Comparison of ENCODE assay signal across 22 mouse cellular contexts in genomic region chr9:15503307-15503706, GRCm38 (mm10). TPM values are rescaled to one million over a fixed set of nuclear protein-coding genes. Genes with fewer than 3 reads are reported as not detected.
DNase-seq lines count a peak whose midpoint lies in the region; ATAC-seq and TF ChIP-seq lines count a peak whose summit lies in the region.
"Had no signal": no experiment of that assay in that cellular context is flagged by ENCODE, and none has a peak within 500 bp of the region (broad histone marks: within the 10 kb centered on the region; RNA-seq: fewer than 3 reads in every experiment).

No protein-coding gene starts in this region.

- no peak for ATAC-seq in kidney, embryonic 15.5 days (replicated peaks; ENCODE audit: low FRiP score)
- no peak for ATAC-seq in megakaryocyte, adult 5-6 weeks (ENCODE audit: poor library complexity, severe bottlenecking)
- ATAC-seq: liver, postnatal 0 days had no signal

- DNase-seq in gastrocnemius, adult 2 months: no peak
- DNase-seq in gastrocnemius, postnatal 25 days: no peak
- DNase-seq in kidney, adult 11 months: no peak
- no peak for DNase-seq in limb, embryonic 10.5 days (ENCODE audit: low spot score)
- DNase-seq: B cell, adult 2 months; cerebellum, adult 2 months; cerebellum, postnatal 25 days; layer of hippocampus, adult 9-11 months; liver, postnatal 0 days; lung, postnatal 10 days; thymus, adult 18-20 months; thymus, postnatal 4 days had no signal

- H3K4me1 ChIP-seq in kidney, embryonic 15.5 days: peaks cover 73% of the 10 kb centered on the region
- H3K4me1 ChIP-seq in megakaryocyte, embryonic 14.5 days: peaks cover 41% of the 10 kb centered on the region
- H3K4me1 ChIP-seq in limb, embryonic 10.5 days: peaks cover 71% of the 10 kb centered on the region

- H3K27ac ChIP-seq in gastrocnemius, adult 2 months: peak overlapping the region; percentile 70
- peak overlapping the region; percentile 49 for H3K27ac ChIP-seq in kidney, embryonic 15.5 days
- H3K27ac ChIP-seq in limb, embryonic 10.5 days: 0 out of 2 replicates have a peak overlapping the region, but pooled peaks have one; percentile 12
- H3K27ac ChIP-seq: embryonic facial prominence, embryonic 13.5 days; forebrain, embryonic 12.5 days; heart, embryonic 15.5 days; hindbrain, embryonic 15.5 days; midbrain, embryonic 13.5 days had no signal

- intact Hi-C loops in gastrocnemius, adult 2 months (cut with DNase I): no loop called here

- no peak overlapping the region for H3K4me2 ChIP-seq in kidney, embryonic 15.5 days
- H3K4me2 ChIP-seq: embryonic facial prominence, embryonic 13.5 days; forebrain, embryonic 12.5 days; heart, embryonic 15.5 days; hindbrain, embryonic 15.5 days; midbrain, embryonic 13.5 days had no signal

- no peaks in the 10 kb centered on the region for H3K27me3 ChIP-seq in kidney, embryonic 15.5 days
- peaks cover 2% of the 10 kb centered on the region for H3K27me3 ChIP-seq in megakaryocyte, embryonic 14.5 days (replicated peaks)
- H3K27me3 ChIP-seq in limb, embryonic 10.5 days (ENCODE audit: low read depth, poor library complexity, severe bottlenecking): no peaks in the 10 kb centered on the region
- H3K27me3 ChIP-seq: embryonic facial prominence, embryonic 13.5 days; forebrain, embryonic 12.5 days; heart, embryonic 15.5 days; hindbrain, embryonic 15.5 days; midbrain, embryonic 13.5 days had no signal

- no peak overlapping the region for H3K4me3 ChIP-seq in gastrocnemius, adult 2 months
- no peak overlapping the region for H3K4me3 ChIP-seq in kidney, embryonic 15.5 days (replicated peaks)
- peak overlapping the region; percentile 14 for H3K4me3 ChIP-seq in megakaryocyte, embryonic 14.5 days (replicated peaks)
- H3K4me3 ChIP-seq in limb, embryonic 10.5 days: no peak overlapping the region
- H3K4me3 ChIP-seq: embryonic facial prominence, embryonic 13.5 days; erythroblast, embryonic 14.5 days; forebrain, embryonic 12.5 days; heart, embryonic 15.5 days; hindbrain, embryonic 15.5 days; midbrain, embryonic 13.5 days had no signal

- whole genome bisulfite sequencing in kidney, embryonic 15.5 days: 53% methylated on average over 10 of the region's 10 CpGs
- WGBS in limb, embryonic 10.5 days: 73% methylated on average over 10 of the region's 10 CpGs

- H3K9me3 ChIP-seq in kidney, embryonic 15.5 days (replicated peaks): no peaks in the 10 kb centered on the region
- no peaks in the 10 kb centered on the region for H3K9me3 ChIP-seq in megakaryocyte, embryonic 14.5 days
- H3K9me3 ChIP-seq in limb, embryonic 10.5 days (replicated peaks): no peaks in the 10 kb centered on the region
- H3K9me3 ChIP-seq: embryonic facial prominence, embryonic 13.5 days; forebrain, embryonic 12.5 days; heart, embryonic 15.5 days; hindbrain, embryonic 15.5 days; midbrain, embryonic 13.5 days had no signal

- H3K36me3 ChIP-seq in kidney, embryonic 15.5 days: no peaks in the 10 kb centered on the region
- H3K36me3 ChIP-seq in megakaryocyte, embryonic 14.5 days (replicated peaks; ENCODE audit: low read length): peaks cover 4% of the 10 kb centered on the region
- peaks cover 6% of the 10 kb centered on the region for H3K36me3 ChIP-seq in limb, embryonic 10.5 days
- H3K36me3 ChIP-seq: forebrain, embryonic 12.5 days; heart, embryonic 15.5 days; hindbrain, embryonic 15.5 days; midbrain, embryonic 13.5 days had no signal

- H3K9ac ChIP-seq in kidney, embryonic 15.5 days: no peak overlapping the region
- H3K9ac ChIP-seq: forebrain, embryonic 12.5 days; heart, embryonic 15.5 days; hindbrain, embryonic 15.5 days; liver, postnatal 0 days; midbrain, embryonic 13.5 days had no signal

- TF ChIP-seq CTCF in gastrocnemius, adult 2 months (IDR thresholded peaks at IDR 0.05): no peak

RNA-seq across cellular contexts. Expression of gene Smco4, which starts 10.1 kb away (rescaled TPM):
- 10 to 100 TPM in 1 of 2 experiments, 1 to 10 TPM in 1; 6.8 to 15.0 TPM for total RNA-seq in gastrocnemius, adult 2 months (2021)
- total RNA-seq in gastrocnemius, postnatal 25 days (2021): 10 to 100 TPM in 1 of 2 experiments, 1 to 10 TPM in 1; 9.4 to 11.3 TPM
- polyA plus RNA-seq in kidney, embryonic 15.5 days (2015; fragmentation: Nextera tagmentation; extraction: Ambion mirVana): 4.5 and 6.3 TPM in 2 replicates
- polyA plus RNA-seq in megakaryocyte, embryonic 14.5 days (2012; ENCODE audit: insufficient read depth, low replicate concordance): 7.0 and 12.3 TPM in 2 replicates
- 5.3 and 8.3 TPM in 2 replicates for total RNA-seq in megakaryocyte, adult 5-6 weeks (2015)
- 0.73 and 1.3 TPM in 2 replicates for total RNA-seq in megakaryocyte, adult 5-6 weeks (2017)
- polyA plus RNA-seq in limb, embryonic 10.5 days (2016; fragmentation: Nextera tagmentation; extraction: Ambion mirVana): 2.4 and 2.7 TPM in 2 replicates
- total RNA-seq: MEL had no signal

Comparison
In these comparisons a context has a peak if more than half of its experiments do, and no peak if none do; other contexts are left out.
1. H3K27ac ChIP-seq: peak in every context shown above with its lines; median percentile 70 in gastrocnemius, adult 2 months; 49 in kidney, embryonic 15.5 days; 12 in limb, embryonic 10.5 days.